Mouse (Mus musculus): ENCODE measurements around the gene Gm20388. TPM values are rescaled to one million over a fixed set of nuclear protein-coding genes. Genes with fewer than 3 reads are reported as not detected.
"Not testable (repeated sequence)": the region's sequence is repeated elsewhere in the genome, so short reads cannot be mapped to it uniquely, and the experiment has no call there.

The Gm20388 gene
- total RNA-seq, 2 experiments from 2014 or later, result 18.5 to 23.8 TPM

DNA sequence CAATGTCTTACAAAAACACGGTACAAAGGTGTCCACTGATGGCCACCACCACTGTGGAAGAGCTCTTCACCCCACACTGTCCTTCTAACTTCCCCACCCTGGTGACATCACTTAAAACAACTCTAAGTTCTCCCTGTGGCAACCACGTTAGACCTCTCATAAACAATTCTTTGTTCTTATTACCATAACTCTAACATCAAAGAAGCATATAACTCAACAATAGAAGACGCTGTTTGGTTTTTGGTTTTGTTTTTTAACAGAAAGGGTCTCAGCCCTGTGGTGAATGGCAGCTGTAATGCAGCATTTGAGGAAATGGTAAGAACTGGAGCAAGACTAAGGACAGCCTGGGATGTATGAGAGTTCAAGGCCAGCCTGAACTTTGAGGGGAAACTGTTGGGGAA is 3115.3 kb downstream of the Gm20388 start:
- no peak for ATAC-seq (replicated peaks; ENCODE audit: poor library complexity, severe bottlenecking)

DNA sequence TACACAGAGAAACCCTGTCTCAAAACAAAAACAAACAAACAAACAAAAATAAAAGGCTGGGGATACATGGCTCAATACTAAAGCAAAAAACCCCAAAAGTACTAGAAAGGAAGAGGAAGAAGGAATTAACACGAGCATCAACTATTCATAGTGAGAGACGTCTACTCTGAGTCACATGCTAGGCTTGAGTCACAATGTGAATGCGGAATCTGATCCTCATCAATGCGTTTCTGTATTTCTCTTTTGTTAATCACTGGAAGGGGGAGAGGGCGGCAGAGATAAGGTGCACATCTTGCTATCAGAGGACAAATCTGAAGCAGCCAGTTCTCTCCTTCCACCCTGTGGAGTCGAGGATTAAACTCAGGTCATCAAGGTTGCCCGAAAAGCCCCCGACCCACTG is 3117.1 kb downstream of the Gm20388 start:
- ATAC-seq (replicated peaks; ENCODE audit: poor library complexity, severe bottlenecking), result peak; percentile 34; the same call in 1 of the 2 replicates

DNA sequence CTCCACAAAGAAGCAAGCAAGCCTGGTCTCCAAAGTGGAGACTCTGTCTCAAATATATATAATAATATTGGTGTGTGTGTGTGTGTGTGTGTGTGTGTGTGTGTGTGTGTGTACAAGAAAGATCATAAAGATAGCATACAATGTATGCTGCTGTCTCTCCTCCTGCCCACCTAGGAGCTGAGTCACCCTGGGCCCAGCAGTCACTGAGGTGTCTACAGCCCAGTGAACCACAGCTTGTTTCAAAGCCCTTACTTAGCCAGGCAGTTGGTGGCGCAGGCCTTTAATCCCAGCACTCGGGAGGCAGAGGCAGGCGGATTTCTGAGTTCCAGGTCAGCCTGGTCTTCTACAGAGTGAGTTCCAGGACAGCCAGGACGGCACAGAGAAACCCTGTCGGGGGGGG is 3119.4 kb downstream of the Gm20388 start:
- not testable (repeated sequence) for ATAC-seq (replicated peaks; ENCODE audit: poor library complexity, severe bottlenecking)

DNA sequence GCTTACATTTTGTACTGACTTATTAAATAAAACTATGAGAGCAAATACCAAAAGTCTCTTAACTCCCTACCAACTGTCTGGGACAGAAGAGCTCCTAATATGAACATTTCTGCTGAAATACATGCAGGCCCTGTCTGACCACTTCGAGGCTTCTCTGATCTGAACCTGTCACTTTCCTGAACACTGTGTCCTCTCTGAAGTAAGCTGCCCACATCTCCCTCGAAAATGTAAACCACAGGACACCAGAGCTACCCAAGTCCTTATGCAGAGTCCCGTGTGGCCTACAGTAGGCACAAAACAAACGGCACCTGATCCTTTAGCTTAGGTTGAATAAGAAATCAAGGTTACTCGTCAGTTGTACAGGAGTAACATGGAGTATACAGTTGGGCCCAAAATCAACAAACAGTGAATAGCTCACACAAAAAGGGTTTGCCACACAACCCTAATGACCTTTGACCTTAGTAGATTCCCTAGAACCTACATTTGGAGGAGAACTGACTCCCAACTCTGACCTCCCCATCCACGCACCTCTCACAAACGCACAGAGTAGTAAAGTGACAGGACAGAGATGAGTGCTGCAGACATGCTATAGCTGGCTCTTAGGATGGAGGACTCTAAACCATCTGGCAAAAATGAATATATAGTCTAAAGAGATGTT is 3120.8 kb downstream of the Gm20388 start:
- no peak for ATAC-seq (replicated peaks; ENCODE audit: poor library complexity, severe bottlenecking)

DNA sequence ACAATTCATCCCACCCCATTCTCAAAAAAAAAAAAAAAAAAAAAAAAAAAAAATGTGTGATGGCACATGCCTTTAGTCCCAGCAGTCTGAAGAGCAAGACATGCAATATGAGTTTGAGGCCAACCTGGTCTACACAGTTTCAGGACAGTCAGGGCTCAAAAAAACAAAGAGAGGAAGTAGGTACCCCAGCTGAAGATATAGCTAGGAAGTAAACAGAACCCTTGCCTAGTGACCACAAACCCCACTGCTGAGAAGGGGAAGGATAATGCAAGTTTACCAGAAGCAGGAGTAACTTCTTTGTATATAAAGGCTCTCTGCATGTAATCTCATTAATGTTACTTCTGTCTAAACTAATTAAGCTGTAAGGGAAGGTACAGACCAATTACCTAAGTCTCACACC is 3122.1 kb downstream of the Gm20388 start:
- ATAC-seq (replicated peaks; ENCODE audit: poor library complexity, severe bottlenecking), result peak; percentile 70

DNA sequence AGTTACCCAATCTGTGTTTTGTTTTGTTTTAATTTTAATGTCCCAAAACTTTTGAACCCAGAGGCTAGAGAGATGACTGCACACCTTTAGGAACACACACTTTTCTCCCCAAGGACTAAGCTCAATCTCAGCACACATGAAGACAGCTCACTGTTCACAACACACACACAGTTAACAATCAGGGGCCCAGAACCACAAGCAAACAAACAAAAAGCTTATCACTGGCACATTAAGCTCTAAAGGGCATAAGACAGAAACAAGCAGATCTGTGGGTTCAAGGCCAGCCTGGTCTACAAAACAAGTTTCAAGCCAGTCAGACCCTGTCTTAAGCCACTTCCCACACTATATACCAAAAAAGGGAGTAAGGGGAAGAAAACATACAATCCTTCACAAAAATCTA is 3122.8 kb downstream of the Gm20388 start:
- ATAC-seq (replicated peaks; ENCODE audit: poor library complexity, severe bottlenecking), result no peak

DNA sequence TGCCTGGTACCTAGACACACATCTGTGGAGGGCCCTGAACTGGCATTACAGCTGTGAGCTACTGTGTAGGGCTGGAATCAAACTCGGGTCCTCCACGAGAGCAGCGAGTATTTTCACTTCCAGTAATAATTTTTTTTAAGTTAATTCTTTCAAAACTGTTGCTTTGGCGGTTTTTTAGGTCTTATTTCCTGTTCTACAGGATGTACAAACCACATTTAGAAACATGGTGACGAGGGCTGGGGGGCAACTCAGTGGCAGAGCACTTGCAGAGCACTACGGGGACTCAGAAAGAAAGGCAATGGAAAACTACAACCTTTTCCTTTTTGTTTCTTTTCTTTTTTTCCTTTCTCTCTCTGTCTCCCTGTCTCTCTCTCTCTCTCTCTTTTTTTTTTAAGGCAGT is 3123.5 kb downstream of the Gm20388 start:
- peak; percentile 57 for ATAC-seq (replicated peaks; ENCODE audit: poor library complexity, severe bottlenecking)

DNA sequence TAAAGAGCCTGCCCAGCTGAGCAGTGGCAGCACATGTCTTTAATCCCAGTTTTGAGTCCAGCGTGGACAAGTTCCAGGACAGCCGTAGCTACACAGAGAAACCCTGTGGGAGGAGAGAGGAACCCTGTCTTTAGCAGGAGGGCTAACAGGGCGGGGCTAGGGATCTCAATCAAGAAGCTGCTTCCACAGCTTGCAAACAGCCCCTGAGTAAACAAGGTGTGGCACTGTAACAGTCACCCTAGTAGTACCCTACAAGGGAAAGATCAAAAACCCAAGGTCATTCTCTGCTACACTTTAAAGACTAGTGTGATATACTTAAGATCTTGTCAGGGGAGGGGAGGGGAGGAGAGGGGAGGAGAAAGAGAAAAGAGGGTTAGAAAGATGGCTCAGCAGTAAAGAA is 3126.3 kb downstream of the Gm20388 start:
- no peak for ATAC-seq (replicated peaks; ENCODE audit: poor library complexity, severe bottlenecking)

DNA sequence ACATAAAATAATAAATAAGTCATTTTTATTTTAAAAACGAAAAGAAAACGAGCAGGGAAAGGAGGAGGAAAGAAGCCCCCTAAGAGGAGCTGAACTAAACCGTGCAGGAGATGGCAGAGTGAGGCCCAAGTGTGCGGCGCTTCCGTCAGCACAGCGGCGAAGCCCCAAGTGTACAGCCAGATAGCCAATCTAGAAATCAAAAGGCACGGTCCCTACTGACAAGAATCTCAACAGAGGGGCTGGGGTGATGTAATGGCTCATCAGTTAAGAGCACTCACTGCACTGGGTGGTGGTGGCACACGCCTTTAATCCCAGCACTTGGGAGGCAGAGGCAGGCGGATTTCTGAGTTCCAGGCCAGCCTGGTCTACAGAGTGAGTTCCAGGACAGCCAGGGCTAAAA is 3126.8 kb downstream of the Gm20388 start:
- ATAC-seq (replicated peaks; ENCODE audit: poor library complexity, severe bottlenecking), result no peak

DNA sequence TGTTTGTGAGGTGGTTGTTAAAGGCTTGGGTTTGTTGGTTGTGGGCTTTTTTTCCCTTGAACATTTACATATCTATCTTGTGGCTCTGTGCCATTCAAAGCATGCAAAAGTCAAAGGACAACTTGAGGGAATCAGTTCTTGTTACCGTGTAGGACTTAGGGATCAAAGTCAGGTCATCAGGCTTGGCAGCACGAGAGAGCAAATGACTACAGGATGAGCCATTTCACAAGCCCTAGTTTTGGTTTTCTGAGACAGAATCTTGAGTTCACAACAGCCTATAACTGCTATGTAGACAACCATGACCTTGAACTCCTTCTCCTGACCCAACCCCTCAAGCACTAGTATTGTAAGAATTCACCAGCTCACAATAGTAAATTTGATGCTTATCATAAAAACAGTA is 3127.7 kb downstream of the Gm20388 start:
- ATAC-seq (replicated peaks; ENCODE audit: poor library complexity, severe bottlenecking), result no peak

DNA sequence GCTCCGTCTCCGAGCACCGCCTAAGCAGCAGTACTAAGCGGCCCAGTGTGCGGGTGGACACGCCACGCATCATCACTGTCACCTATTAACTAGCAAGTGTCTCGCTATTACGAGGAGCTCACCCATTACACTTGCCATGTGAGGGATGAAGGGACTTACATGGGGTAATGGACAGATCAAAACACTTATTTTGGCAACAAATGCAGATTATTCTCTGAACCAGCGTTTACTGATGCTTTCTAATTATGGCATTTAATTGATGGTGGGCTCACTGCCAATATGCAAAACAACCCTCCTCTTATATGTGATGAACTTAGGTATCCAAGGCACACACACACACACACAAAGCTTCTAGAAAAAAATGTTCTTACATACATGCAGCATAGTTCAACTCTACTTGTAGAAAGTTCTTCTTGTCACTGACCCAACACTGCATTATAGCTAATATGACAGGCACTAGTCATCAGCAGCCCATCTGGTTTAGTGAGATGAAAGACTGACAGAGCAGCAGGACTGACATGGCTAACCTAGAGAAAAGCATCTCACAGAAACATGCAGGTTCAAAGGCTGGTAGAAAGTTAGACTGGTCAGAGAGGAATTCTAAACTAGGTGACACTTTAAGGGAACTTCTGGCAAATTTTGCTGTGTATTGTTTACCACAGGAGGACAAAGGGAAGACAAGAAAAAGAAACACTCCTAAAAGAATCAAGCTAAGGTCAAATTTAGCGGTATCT is 3128.9 kb downstream of the Gm20388 start:
- no peak for ATAC-seq (replicated peaks; ENCODE audit: poor library complexity, severe bottlenecking)

DNA sequence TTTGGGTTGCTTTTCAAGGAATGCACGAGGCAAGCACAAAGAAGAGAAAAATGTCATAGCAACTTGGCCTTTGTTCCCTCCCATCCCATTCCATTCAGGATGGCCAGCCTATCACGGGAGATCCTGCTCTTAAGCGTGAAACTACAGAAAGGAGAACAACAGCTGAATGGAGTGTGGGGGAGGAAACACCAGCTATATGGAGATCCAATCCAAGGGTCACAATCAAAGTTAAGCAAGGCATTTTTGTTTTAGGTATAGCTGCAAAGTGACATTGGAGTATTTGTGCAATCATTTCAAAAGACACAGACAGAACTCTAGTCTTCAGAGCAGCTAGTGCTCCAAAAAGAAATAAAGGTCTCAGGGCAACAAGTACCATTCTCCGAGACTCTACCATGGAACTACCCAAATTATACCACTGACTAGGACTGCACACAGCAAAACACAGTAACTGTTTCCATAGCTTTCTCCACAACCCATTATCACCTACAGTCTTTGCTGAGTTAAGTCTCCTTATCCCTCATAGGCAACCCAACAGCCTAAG is 3129.5 kb downstream of the Gm20388 start:
- peak; percentile 25 for ATAC-seq (replicated peaks; ENCODE audit: poor library complexity, severe bottlenecking)

DNA sequence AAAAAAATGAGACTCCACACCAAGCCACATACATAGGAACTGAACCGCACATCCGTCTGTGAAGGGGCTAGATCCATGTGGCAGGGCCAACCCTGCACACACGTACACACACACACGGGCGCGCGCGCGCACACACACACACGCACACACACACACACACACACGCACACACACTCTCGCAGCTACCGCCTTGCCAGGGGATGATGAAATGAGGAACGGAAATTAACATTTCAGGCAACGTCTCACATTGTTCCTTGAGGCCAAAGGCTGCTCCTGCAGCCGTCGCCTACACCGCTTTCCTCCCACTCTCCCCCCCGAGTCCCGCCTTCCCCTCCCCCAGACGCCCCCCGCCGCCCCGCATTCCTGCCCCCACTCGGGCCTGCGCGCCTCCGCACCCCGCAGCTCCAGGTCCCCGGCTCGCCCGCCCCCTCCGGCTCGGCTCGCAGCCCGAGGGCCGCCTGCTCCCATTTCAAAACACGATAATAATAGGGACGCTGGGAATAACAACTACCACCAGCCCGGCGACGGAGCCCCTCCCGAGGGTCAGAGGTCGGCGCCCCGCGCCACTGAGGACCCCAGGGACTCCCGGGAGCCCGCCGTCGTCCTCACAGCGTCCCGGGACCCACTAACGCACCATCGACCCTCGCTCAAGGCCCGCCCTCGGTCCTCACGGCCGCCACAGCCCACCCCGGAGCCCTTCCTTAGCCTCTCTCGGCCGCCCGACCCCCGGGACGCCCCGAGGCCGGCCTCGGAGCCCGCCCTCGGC is 3130.6 kb downstream of the Gm20388 start:
- ATAC-seq (replicated peaks; ENCODE audit: poor library complexity, severe bottlenecking), result peak; percentile 30

DNA sequence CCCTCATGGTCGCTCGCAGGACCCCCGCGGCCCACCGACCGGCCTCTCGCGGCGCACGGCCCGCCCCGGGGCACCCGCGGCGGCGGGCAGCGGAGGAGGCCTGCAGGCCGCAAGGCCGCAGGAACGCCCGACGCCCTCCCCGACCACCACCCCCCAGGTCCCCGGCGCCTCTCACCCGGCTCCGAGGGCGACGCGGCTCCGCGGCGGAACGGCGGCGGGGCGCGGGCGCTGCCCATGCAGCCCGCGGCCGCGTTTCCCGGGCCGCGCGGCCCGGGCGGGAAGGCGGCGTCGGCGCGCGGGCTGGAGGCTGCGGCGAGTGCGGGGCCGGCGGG is 3131.1 kb downstream of the Gm20388 start:
- ATAC-seq (replicated peaks; ENCODE audit: poor library complexity, severe bottlenecking), result no peak

DNA sequence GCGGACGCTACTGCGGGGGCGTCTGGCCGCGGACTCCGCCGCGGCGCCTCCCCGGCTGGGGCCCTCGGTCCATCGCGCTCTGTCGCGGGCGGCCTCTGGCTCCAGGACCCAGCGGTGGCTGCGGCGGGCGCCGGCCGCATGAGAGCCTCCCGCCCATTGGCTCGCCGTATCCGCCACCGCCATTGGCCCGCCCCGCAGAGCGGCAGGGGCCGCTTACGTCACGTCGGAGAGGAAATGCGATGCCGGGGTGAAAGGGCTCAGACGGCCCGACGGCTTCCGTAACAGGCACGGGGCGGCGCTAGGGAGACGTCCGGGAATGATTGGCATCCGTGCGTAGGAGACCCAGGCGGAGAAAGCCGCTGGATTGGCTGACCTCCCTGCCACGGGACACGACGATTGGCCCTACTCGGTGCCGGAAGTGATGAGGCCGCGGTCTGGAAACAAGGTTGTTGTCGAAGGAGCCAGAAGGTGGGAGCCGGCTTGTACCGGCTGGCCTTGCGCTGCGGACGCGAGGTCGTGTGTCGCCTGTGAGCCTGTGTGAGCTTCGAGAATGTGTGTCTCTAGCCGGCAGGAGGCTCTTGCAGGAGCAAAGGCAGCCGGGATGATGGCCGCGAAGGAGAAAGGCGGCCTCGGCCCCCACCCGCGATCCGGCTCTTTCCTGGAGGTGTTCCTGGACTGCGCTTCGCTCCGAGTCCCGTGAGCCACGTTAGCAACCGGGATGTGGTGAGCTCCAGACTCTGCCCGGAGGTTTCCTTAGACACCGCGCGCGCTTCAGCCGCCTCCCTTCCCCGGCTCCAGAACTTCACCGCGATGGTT is 3131.7 kb downstream of the Gm20388 start, which contains the start of gene Ankrd11:
Gene Ankrd11 (minus strand): TSS at position 120 of the 816 bp plus-strand sequence.
- ATAC-seq (replicated peaks; ENCODE audit: poor library complexity, severe bottlenecking), result peak; percentile 70

DNA sequence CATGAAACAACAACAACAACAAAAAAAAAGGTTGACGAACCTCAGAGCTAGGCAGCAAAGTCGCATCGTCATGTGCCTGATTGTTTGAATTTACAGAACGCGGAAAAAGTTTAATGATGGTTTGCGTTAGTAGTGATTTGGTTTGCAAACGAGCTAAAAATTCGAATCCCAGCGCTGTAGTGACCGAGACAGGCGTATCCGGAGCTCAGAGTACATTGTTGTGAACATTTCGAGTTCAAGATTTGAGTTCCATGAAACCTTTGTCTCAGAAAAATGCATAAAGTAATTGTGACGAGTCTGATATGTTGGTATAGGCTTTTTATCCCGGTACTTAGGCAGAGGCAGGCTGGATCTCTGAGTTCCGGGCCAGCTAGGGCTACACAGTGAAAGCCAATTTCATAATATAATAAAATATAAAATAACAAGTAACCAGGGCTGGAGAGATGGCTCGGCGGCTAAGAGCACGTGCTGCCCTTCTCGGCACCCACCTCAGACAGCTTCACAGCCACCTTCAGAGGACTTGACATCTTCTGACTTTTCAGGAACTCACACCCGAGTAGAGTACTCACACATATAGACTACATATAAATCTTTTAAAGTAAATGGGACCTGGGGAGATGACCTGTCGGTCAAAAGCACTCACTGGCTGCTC is 3132.5 kb downstream of the Gm20388 start:
- ATAC-seq (replicated peaks; ENCODE audit: poor library complexity, severe bottlenecking), result no peak

DNA sequence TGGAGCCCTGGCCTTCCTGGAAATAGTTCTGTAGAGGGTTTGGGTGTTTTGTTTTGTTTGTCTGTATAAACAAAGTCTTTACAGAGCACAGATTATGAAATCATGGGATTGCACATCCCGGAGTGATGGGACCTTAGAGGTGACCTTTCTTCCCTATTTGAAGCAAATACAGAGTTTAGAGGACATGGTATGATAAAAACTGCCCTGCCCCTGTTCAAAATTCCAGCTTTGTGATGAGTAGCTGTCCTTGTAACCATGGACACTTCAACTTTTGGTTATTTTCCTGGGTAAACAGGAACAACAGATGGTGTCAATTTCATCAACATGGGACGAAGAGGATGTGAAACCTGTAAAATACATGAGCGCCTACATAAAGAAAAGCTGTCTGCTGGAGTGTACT is 3133.3 kb downstream of the Gm20388 start:
- ATAC-seq (replicated peaks; ENCODE audit: poor library complexity, severe bottlenecking), result peak; percentile 20

DNA sequence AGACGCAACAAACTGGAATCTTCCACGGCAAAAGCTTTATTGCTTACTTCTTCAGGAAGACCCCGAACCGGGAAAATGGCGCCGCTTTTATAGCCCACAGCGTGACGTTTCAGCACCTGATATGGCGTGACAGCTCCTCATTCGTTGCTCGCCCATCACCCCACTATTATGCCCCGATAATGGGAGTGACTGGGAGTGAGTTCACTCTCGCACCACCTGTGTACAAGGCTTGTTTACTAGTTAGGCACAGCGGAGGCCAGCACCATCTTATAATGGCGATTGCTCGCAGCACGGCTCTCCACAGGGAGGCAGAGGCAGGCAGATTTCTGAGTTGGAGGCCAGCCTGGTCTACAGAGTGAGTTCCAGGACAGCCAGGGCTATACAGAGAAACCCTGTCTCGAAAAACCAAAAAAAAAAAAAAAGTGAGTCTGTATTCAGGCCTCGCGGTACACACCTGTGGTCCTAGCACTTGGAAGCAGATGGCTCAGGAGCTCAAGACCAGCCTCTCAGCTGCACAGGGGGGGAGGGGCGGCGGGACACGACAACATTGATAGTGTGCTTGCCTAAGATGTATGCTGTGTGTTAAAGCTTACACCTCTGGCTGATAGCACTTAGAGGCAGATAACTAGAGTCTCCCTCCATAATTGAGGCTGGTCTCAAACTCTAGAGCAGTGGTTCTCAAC is 3134.2 kb downstream of the Gm20388 start:
- ATAC-seq (replicated peaks; ENCODE audit: poor library complexity, severe bottlenecking), result not testable (repeated sequence)

DNA sequence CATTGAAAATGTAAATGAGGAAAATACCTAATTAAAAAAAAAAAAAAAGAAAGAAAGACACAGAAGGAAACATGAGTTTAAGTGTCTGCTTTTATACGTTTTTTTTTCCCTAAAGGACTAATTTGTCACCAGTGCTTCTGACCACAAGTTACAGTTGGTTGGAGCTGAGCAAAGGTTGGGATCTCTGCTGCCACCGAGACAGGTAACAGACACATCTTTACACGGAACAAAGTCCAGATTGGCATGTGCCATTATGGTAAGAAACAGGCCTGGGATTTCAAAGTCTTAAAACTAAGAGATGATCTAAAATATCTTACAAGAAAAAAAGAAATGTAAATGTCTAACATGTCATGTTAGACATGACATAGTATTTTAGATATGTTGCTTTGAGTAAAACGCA is 3136.1 kb downstream of the Gm20388 start:
- ATAC-seq (replicated peaks; ENCODE audit: poor library complexity, severe bottlenecking), result no peak
